ENCODE assay signal across 22 mouse cellular contexts in genomic region chr1:36857081-36857480, GRCm38 (mm10).
"Had no signal": no experiment of that assay in that cellular context is flagged by ENCODE, and none has a peak within 500 bp of the region (broad histone marks: within the 10 kb centered on the region; RNA-seq: fewer than 3 reads in every experiment).

No protein-coding gene starts in this region.

- H3K36me3 ChIP-seq: neural tube, embryonic 13.5 days; neural tube, embryonic 15.5 days; stomach, embryonic 15.5 days had no signal

- H3K9me3 ChIP-seq: lung, embryonic 15.5 days; midbrain, embryonic 10.5 days; midbrain, embryonic 12.5 days; neural tube, embryonic 13.5 days; neural tube, embryonic 15.5 days; stomach, embryonic 15.5 days had no signal

- H3K27me3 ChIP-seq: lung, embryonic 15.5 days; midbrain, embryonic 12.5 days; neural tube, embryonic 13.5 days; neural tube, embryonic 15.5 days; stomach, embryonic 15.5 days had no signal

- H3K9ac ChIP-seq: liver, postnatal 0 days; lung, embryonic 15.5 days; midbrain, embryonic 12.5 days; neural tube, embryonic 13.5 days; neural tube, embryonic 15.5 days; stomach, embryonic 15.5 days had no signal

- H3K4me2 ChIP-seq: lung, embryonic 15.5 days; midbrain, embryonic 12.5 days; neural tube, embryonic 13.5 days; neural tube, embryonic 15.5 days; stomach, embryonic 15.5 days had no signal

- H3K4me3 ChIP-seq: lung, embryonic 15.5 days; midbrain, embryonic 10.5 days; midbrain, embryonic 12.5 days; myocyte; neural tube, embryonic 13.5 days; neural tube, embryonic 15.5 days; stomach, embryonic 15.5 days had no signal

- H3K4me1 ChIP-seq: stomach, embryonic 15.5 days had no signal

- DNase-seq: liver, postnatal 0 days; lung, adult 2 months; lung, postnatal 14 days; lung, postnatal 36 days; retina, postnatal 1 day; right cerebral cortex, adult 18-20 months; right cerebral cortex, postnatal 25 days; right cerebral cortex, postnatal 4 days; spleen, adult 18-20 months; thymus, adult 2 months; thymus, postnatal 25 days; thymus, postnatal 4 days had no signal

- ATAC-seq: liver, postnatal 0 days; lung, postnatal 0 days; midbrain, embryonic 16.5 days had no signal

- H3K27ac ChIP-seq: lung, embryonic 15.5 days; midbrain, embryonic 10.5 days; midbrain, embryonic 12.5 days; neural tube, embryonic 13.5 days; neural tube, embryonic 15.5 days; stomach, embryonic 15.5 days; stomach, postnatal 0 days had no signal
